13 mouse cellular contexts compared by ENCODE assay signal in the genomic region with DNA sequence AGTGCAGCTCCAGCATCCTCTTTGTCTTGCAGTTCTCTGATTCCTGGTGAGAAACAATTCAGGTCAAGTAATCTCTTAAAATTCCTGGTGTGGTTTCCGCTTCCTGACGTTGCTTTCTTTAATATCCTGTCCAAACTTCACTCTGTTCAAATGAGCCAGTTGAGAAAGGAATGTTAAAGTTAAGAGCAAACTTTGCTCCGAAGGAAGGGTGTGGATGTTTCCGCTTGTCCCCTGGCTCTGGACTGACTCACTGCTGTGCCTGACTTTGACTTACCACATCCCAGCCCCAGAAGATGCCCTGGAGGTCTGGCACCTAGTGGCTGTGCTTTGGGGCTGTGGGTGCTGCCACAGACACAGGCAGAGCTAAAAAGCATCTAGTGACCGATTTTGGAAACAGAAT. TPM values are rescaled to one million over a fixed set of nuclear protein-coding genes. Genes with fewer than 3 reads are reported as not detected.
DNase-seq lines count a peak whose midpoint lies in the region; ATAC-seq and TF ChIP-seq lines count a peak whose summit lies in the region.
"Had no signal": no experiment of that assay in that cellular context is flagged by ENCODE, and none has a peak within 500 bp of the region (broad histone marks: within the 10 kb centered on the region; RNA-seq: fewer than 3 reads in every experiment).

No protein-coding gene starts in this region.

- ATAC-seq in kidney, postnatal 0 days (replicated peaks; ENCODE audit: low FRiP score, low read depth), result no peak
- ATAC-seq: forebrain, embryonic 14.5 days; liver, embryonic 12.5 days had no signal

- peak overlapping the region; percentile 64 for H3K27ac ChIP-seq in heart, embryonic 10.5 days
- H3K27ac ChIP-seq in kidney, postnatal 0 days, result peak overlapping the region; percentile 19; the same call in 1 of the 2 replicates
- no peak overlapping the region for H3K27ac ChIP-seq in thymus, adult 2 months (ENCODE audit: control insufficient read depth, insufficient read depth, low read length)
- H3K27ac ChIP-seq: embryonic facial prominence, embryonic 15.5 days; liver, embryonic 12.5 days had no signal

- H3K36me3 ChIP-seq in heart, embryonic 10.5 days, result no peaks in the 10 kb centered on the region
- no peaks in the 10 kb centered on the region for H3K36me3 ChIP-seq in kidney, postnatal 0 days (ENCODE audit: insufficient read depth, low read length)
- H3K36me3 ChIP-seq in myocyte (ENCODE audit: control insufficient read depth, insufficient read depth), result no peaks in the 10 kb centered on the region
- no peaks in the 10 kb centered on the region for H3K36me3 ChIP-seq in thymus, adult 2 months (ENCODE audit: control insufficient read depth, insufficient read depth, low read length)
- H3K36me3 ChIP-seq: embryonic facial prominence, embryonic 15.5 days; liver, embryonic 12.5 days had no signal

- no peak for TF ChIP-seq CTCF in kidney, postnatal 0 days (IDR thresholded peaks at IDR 0.05; ENCODE audit: low read depth)
- no peak for TF ChIP-seq CTCF in thymus, adult 2 months (IDR thresholded peaks at IDR 0.05; ENCODE audit: borderline replicate concordance, control insufficient read depth, extremely low read depth, insufficient read depth, low read length, poor library complexity)

- intact Hi-C loops in heart, postnatal 36 days (cut with DNase I), result no loop called here

- no peak overlapping the region for H3ac ChIP-seq in myocyte (ENCODE audit: control insufficient read depth, insufficient read length)

- H3K4me2 ChIP-seq in kidney, postnatal 0 days (ENCODE audit: low read length), result no peak overlapping the region
- peak overlapping the region; percentile 72 for H3K4me2 ChIP-seq in myocyte (ENCODE audit: low read depth)
- H3K4me2 ChIP-seq: embryonic facial prominence, embryonic 15.5 days; liver, embryonic 12.5 days had no signal

- H3K4me3 ChIP-seq in heart, embryonic 10.5 days, result no peak overlapping the region
- H3K4me3 ChIP-seq in kidney, postnatal 0 days (replicated peaks; ENCODE audit: low read depth, low read length), result no peak overlapping the region
- peak overlapping the region; percentile 6 for H3K4me3 ChIP-seq in myocyte
- no peak overlapping the region for H3K4me3 ChIP-seq in thymus, adult 2 months (ENCODE audit: control insufficient read depth, insufficient read depth, low read length)
- H3K4me3 ChIP-seq: embryonic facial prominence, embryonic 15.5 days; liver, embryonic 12.5 days had no signal

- no peak for DNase-seq in heart, embryonic 10.5 days (ENCODE audit: low spot score)
- DNase-seq in heart, postnatal 36 days, result no peak
- DNase-seq in kidney, postnatal 0 days (ENCODE audit: low spot score), result peak; percentile 53
- no peak for DNase-seq in kidney, adult 9 months
- DNase-seq in R1 (ENCODE audit: low read depth, low spot score), result peak; percentile 97
- no peak for DNase-seq in cerebellum, adult 18-20 months
- no peak for DNase-seq in thymus, adult 2 months
- DNase-seq: cerebellum, adult 11 months; layer of hippocampus, adult 9-11 months had no signal

- no peaks in the 10 kb centered on the region for H3K79me2 ChIP-seq in myocyte (ENCODE audit: control insufficient read depth, insufficient read depth)

- TF ChIP-seq POLR2A in myocyte (IDR thresholded peaks at IDR 0.05; ENCODE audit: insufficient read length, low read depth), result no peak
- TF ChIP-seq POLR2A in thymus, adult 2 months (IDR thresholded peaks at IDR 0.05; ENCODE audit: control insufficient read depth, extremely low read depth, insufficient read depth, low read length, poor library complexity), result no peak

- no peaks in the 10 kb centered on the region for H3K9me3 ChIP-seq in heart, embryonic 10.5 days
- H3K9me3 ChIP-seq in kidney, postnatal 0 days (replicated peaks; ENCODE audit: low read length), result no peaks in the 10 kb centered on the region
- H3K9me3 ChIP-seq: embryonic facial prominence, embryonic 15.5 days; liver, embryonic 12.5 days had no signal

- H3K9ac ChIP-seq in kidney, postnatal 0 days (ENCODE audit: low read depth, low read length), result no peak overlapping the region
- H3K9ac ChIP-seq: embryonic facial prominence, embryonic 15.5 days; liver, embryonic 12.5 days had no signal

- H3K4me1 ChIP-seq in heart, embryonic 10.5 days, result peaks cover 29% of the 10 kb centered on the region; the same call in 1 of the 2 replicates
- no peaks in the 10 kb centered on the region for H3K4me1 ChIP-seq in kidney, postnatal 0 days (replicated peaks; ENCODE audit: insufficient read depth, low read length)
- H3K4me1 ChIP-seq in thymus, adult 2 months (replicated peaks; ENCODE audit: control insufficient read depth, insufficient read depth, low read length), result no peaks in the 10 kb centered on the region
- H3K4me1 ChIP-seq: liver, embryonic 12.5 days had no signal

- no peaks in the 10 kb centered on the region for H3K27me3 ChIP-seq in heart, embryonic 10.5 days (ENCODE audit: insufficient read depth, poor library complexity, severe bottlenecking)
- no peaks in the 10 kb centered on the region for H3K27me3 ChIP-seq in kidney, postnatal 0 days (ENCODE audit: insufficient read depth, low read length)
- H3K27me3 ChIP-seq in myocyte (ENCODE audit: control insufficient read depth, insufficient read depth, insufficient read length), result no peaks in the 10 kb centered on the region
- H3K27me3 ChIP-seq in thymus, adult 2 months (ENCODE audit: control insufficient read depth, insufficient read depth, low read length), result no peaks in the 10 kb centered on the region; the same call in 1 of the 2 replicates

- 22% methylated on average over 5 of the region's 5 CpGs for WGBS in heart, embryonic 10.5 days
- WGBS in kidney, postnatal 0 days, result 34% methylated on average over 5 of the region's 5 CpGs
- WGBS in thymus, adult 2 months, result 69% methylated on average over 5 of the region's 5 CpGs

TF ChIP-seq in myocyte, 11 proteins besides CTCF, POLR2A, EP300 and RAD21:
- TF ChIP-seq POLR2AphosphoS2 (IDR thresholded peaks at IDR 0.05; ENCODE audit: insufficient read length, low read depth) (no peak), CEBPB (IDR thresholded peaks at IDR 0.05; ENCODE audit: insufficient read depth, poor library complexity, severe bottlenecking) (no peak), TCF3 (IDR thresholded peaks at IDR 0.05; ENCODE audit: insufficient read length, low read depth) (no peak), USF1 (IDR thresholded peaks at IDR 0.05; ENCODE audit: low read depth) (no peak), TCF12 (IDR thresholded peaks at IDR 0.05; ENCODE audit: insufficient read depth, poor library complexity, severe bottlenecking) (no peak)

RNA-seq across cellular contexts. Expression of gene Nav2, which starts 8.9 kb away (rescaled TPM):
- 23.3 and 27.7 TPM in 2 replicates for polyA plus RNA-seq in heart, embryonic 10.5 days (2016; fragmentation: Nextera tagmentation; extraction: Ambion mirVana)
- total RNA-seq in heart, postnatal 36 days (2021), result 10 to 100 TPM; 42.4 to 52.9 TPM
- 10.1 and 12.7 TPM in 2 replicates for polyA plus RNA-seq in kidney, postnatal 0 days (2015; fragmentation: Nextera tagmentation; extraction: Ambion mirVana)
- polyA plus RNA-seq in myocyte (2012; fragmentation: generic; extraction: Trizol), result 21.9 TPM
- polyA plus RNA-seq in thymus, adult 2 months (2012; rRNA removed), result 45.3 and 46.2 TPM in 2 replicates

RNA-seq across cellular contexts. Expression of gene E2f8, which starts 36.1 kb away (rescaled TPM):
- 21.9 and 25.4 TPM in 2 replicates for polyA plus RNA-seq in heart, embryonic 10.5 days (2016; fragmentation: Nextera tagmentation; extraction: Ambion mirVana)
- under 1 TPM; 0.68 to 0.92 TPM for total RNA-seq in heart, postnatal 36 days (2021)
- polyA plus RNA-seq in kidney, postnatal 0 days (2015; fragmentation: Nextera tagmentation; extraction: Ambion mirVana), result 5.5 and 7.3 TPM in 2 replicates
- 19.7 TPM for polyA plus RNA-seq in myocyte (2012; fragmentation: generic; extraction: Trizol)
- polyA plus RNA-seq in thymus, adult 2 months (2012; rRNA removed), result 28.3 and 44.8 TPM in 2 replicates

Comparison
In these comparisons a context has a peak if more than half of its experiments do, and no peak if none do; other contexts are left out.
1. DNase-seq: peak in kidney, postnatal 0 days (single experiment) and R1 (single experiment); none in heart, embryonic 10.5 days (single experiment), heart, postnatal 36 days (0 of 2), kidney, adult 9 months (single experiment), cerebellum, adult 18-20 months (0 of 2) and thymus, adult 2 months (single experiment).